Mouse (Mus musculus) sigmoid colon, adult 10 weeks (tissue): ENCODE results near the gene Dgkz. TPM values are rescaled to one million over a fixed set of nuclear protein-coding genes. Genes with fewer than 3 reads are reported as not detected.

Experiments
- polyA plus RNA-seq: library from polyadenylated mRNA; stranded (reverse); fragments of 350-450 nt; fragmentation: Illumina TruSeq; extraction: RNeasy Lipid Tissue Mini Kit (QIAGEN cat#74804); gene quantifications from one replicate; pipeline ENCODE4 v1.2.3, GENCODE M21; 2014; ENCODE audit warnings: low read depth, low replicate concordance

Gene Dgkz
- 3.5 TPM for polyA plus RNA-seq

DNA sequence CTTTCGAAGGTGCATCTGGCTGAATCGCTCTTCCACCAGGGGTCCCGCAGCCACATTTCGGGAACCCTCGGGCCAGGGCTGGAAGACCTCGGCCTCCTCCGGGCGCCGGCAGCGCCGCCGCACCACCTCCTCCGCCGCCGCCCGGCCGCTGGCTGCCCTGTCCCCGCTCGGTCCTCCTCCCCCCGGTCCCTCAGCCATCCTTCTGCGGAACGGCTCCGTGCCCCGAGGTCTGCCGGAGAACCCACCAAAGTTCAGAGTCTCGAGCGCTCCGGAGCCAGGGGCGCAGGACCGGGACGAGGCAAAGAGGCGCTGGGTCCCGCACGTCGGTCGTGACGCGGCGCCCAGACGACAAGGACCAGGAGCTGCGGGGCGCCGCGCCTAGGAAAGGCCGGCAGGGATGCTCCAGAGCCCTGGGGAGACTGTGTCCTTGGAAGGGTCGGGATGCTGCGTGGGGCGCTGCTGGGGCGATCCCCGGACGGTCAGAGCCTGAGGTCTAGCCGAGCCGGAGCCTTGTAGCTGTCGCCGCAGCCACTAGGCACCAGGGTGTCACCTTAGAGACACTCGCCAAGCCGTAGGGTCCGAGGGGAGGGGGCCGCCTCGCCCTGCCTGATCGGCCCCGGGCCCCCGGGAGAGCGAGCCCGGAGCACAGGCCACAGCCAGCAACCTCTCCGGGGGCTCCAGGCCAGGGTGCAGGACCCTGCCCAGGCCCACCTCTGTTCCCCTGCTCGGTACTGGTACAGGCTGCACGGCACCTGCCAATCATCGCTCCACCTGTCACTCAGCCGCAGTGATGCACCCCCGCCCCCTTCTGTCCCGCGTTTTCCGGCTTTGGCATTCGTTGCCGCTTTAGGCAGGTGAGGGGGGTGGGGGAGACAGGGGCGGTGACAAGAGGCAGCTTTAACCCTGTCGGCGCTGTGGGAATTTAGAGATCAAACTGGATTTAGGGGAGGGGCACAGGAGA lies at the start of gene Dgkz:
Gene Dgkz, minus strand, starts transcription at position 284 of the 961 bp plus-strand sequence.

DNA sequence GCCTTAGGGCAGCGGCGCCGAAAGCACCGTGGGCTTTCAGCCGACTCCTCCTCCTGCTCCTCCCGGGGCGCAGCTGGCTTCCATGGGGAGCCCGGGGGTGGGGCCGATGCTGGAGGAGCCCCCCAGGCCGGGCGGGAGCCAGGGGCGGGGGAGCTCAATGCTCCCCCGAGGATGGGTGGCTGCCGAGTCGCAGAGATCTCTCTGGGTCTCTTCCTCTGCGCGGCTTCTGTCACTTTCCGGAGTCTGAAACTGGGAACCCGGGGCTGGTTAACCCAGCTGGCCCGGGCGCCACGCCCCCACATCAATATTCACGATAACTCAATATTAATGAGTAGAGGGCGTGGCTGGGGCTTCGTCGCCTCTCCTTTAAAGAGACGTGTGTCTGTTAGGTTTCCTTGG lies 48.6 kb upstream of the Dgkz start, which contains the start of gene Creb3l1:
Gene Creb3l1, minus strand, starts transcription at position 229 of the 399 bp plus-strand sequence.

DNA sequence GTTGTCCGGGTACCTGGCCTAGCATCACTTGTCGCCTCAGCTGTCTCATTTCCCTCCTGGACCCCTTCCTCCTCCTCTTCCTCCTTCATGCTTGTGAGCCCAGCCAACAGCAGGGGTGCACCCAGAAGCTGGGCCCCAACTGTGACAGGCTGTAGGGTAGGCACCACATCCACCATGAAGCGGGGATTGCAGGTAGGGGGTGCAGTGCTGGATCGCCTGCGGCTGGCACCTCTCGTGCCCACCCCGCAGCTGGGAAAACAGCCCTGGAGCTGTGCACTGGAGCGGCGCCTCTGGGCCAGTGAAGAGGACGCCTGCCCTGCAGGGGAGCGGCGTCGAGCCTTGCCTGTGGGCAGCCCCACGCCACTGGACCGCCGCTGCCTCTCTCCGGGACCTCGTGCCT lies 30.2 kb downstream of the Dgkz start, which contains the start of gene Gm9821:
Gene Gm9821, plus strand, starts transcription at position 221 of the 400 bp plus-strand sequence.

DNA sequence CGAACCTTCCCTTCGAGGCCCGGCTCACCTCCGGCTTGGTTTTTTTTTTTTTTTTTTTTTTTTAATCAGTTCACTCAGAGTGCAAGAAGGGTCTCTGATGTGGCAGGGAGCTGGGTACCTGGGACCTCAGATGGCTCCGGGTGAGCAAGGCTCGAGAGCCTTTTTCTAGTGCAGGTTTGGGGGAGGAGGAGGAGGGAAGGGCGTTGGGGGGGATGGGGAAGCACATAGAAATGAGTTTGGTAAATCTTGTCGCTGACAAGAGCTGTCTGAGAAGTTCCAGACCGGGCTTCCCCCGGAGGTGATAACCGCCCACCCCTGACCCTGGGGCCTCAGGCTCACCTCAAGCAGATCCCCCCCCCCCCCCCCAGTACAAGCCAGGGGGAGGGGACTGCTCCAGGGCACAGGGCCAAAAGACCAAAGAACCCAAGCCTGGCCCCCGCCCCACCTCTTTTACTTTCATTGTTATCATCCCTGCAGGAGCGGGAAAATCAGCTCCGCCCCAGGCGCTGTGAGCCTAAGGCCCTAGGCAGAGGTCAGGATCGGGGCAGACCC lies 43.4 kb downstream of the Dgkz start, which contains the start of gene Mdk:
Gene Mdk, minus strand, starts transcription at position 138 of the 552 bp plus-strand sequence.

DNA sequence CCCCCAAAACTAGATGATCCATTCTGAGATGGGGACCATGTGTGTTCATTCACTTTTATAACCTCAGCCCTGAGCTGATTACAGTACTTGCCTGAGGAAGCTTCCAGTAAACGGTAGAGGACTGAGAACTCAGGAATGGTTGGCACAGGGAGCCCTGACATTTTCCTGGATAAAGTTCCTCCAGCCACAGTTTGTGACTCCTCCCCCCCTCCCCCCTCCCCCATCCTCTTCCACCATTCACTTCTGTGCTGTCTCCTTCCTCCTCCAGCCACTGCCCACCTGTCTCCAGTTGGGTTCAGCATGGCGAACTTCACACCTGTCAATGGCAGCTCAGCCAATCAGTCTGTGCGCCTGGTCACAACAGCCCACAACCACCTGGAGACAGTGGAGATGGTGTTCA lies 48.7 kb downstream of the Dgkz start, which contains the start of gene Chrm4:
Gene Chrm4, plus strand, starts transcription at position 301 of the 400 bp plus-strand sequence.

Other genes starting within 250 kb of the Dgkz start
- 5.5 TPM for gene Ambra1, start 245.7 kb downstream of the Dgkz start, polyA plus RNA-seq
- gene Chrm4, start 48.6 kb downstream of the Dgkz start, polyA plus RNA-seq = not detected
- not detected for gene Mdk, start 43.6 kb downstream of the Dgkz start, polyA plus RNA-seq
- not detected for gene Gm9821, start 30.2 kb downstream of the Dgkz start, polyA plus RNA-seq
- 84.7 TPM for gene Creb3l1, start 48.6 kb upstream of the Dgkz start, polyA plus RNA-seq
- gene Phf21a, start 117.3 kb upstream of the Dgkz start, polyA plus RNA-seq = 47.0 TPM